Mouse (Mus musculus) ES-Bruce4 (cell line): ENCODE results near the gene Fus.

Source experiments
- EP300 ChIP-seq: IDR thresholded peaks from 2 replicates; pipeline ENCODE4 v1.6.1; 2011; ENCODE audit warnings: low read depth, low read length; ENCODE audit not compliant: insufficient read depth
- POLR2A ChIP-seq: IDR thresholded peaks from one replicate; pipeline ENCODE4 v1.8.1; 2011; ENCODE audit warnings: low read length; ENCODE audit not compliant: insufficient read depth

GRCm38 (mm10) chr7:127936216-127936884 lies 30.9 kb upstream of the Fus start:
- TF ChIP-seq POLR2A (no peak), EP300 (no peak)
